Mouse (Mus musculus) hindbrain, postnatal 0 days (tissue): ENCODE data around the gene Chrna10. TPM values are rescaled to one million over a fixed set of nuclear protein-coding genes. Genes with fewer than 3 reads are reported as not detected.

Experiments used
- ATAC-seq: fragments of 200-750 bp; cut with Nextera tagmentation; 2 replicates; pipeline ENCODE4 v1.8.0; 2017; ENCODE audit warnings: mild to moderate bottlenecking, moderate TSS enrichment, moderate library complexity
- DNase-seq: peaks from one replicate; pipeline ENCODE4 v3.0.0-alpha.2; 2015; ENCODE audit warnings: low spot score
- H3K27ac ChIP-seq: fragments of 300-500 bp; sonication (generic); 2 replicates; pipeline ENCODE4 v1.5.1; 2014; ENCODE audit warnings: mild to moderate bottlenecking
- H3K27me3 ChIP-seq: fragments of 300-500 bp; sonication (generic); 2 replicates; pipeline ENCODE4 v1.6.1; 2014; ENCODE audit warnings: low read length, mixed read lengths; ENCODE audit not compliant: insufficient read depth
- H3K36me3 ChIP-seq: fragments of 300-500 bp; sonication (generic); 2 replicates; pipeline ENCODE4 v1.6.1; 2014; ENCODE audit warnings: low read length, mixed read lengths; ENCODE audit not compliant: insufficient read depth
- H3K4me1 ChIP-seq: fragments of 300-500 bp; sonication (generic); 2 replicates; pipeline ENCODE4 v1.6.1; 2014; ENCODE audit warnings: antibody characterized with exemption, low read length, mixed read lengths; ENCODE audit not compliant: insufficient read depth
- H3K4me2 ChIP-seq: fragments of 300-500 bp; sonication (generic); 2 replicates; pipeline ENCODE4 v1.6.1; 2014; ENCODE audit warnings: low read depth, mild to moderate bottlenecking, low read length, moderate library complexity, mixed read lengths
- H3K4me3 ChIP-seq: fragments of 300-500 bp; sonication (generic); 2 replicates; pipeline ENCODE4 v1.5.1; 2014; ENCODE audit warnings: low read length
- H3K9ac ChIP-seq: fragments of 300-500 bp; sonication (generic); replicated peaks from 2 replicates; pipeline ENCODE4 v1.6.1; 2014; ENCODE audit warnings: mild to moderate bottlenecking, low read length, moderate library complexity, mixed read lengths
- H3K9me3 ChIP-seq: fragments of 300-500 bp; sonication (generic); 2 replicates; pipeline ENCODE4 v1.6.1; 2016; ENCODE audit warnings: low read length, mixed read lengths
- CTCF ChIP-seq: IDR thresholded peaks from 2 replicates; pipeline ENCODE4 v1.5.1; 2016; ENCODE audit warnings: antibody characterized with exemption, control low read depth, low read depth
- WGBS: fragments of 180-500 bp; shearing (Covaris S2); extraction: QIAGEN DNeasy Blood & Tissue Kit; methylation state at CpG from one replicate; pipeline ENCODE4 v1.1.7; 2014; 5-methylcytosine and 5-hydroxymethylcytosine counted together
- polyA plus RNA-seq: library from polyadenylated mRNA; unstranded; fragments of >200 nt; fragmentation: Nextera tagmentation; extraction: Ambion mirVana; gene quantifications from 2 replicates; pipeline ENCODE4 v1.2.1, GENCODE M21; 2015
- total RNA-seq: library from RNA; depleted of rRNA; stranded (reverse); fragments of >200 nt; gene quantifications from 2 replicates; pipeline ENCODE4 v1.2.3, GENCODE M21; 2014

The Chrna10 gene
- total and polyA plus RNA-seq, 2 experiments from 2014 or later: 0.08 TPM; not detected in 1

DNA sequence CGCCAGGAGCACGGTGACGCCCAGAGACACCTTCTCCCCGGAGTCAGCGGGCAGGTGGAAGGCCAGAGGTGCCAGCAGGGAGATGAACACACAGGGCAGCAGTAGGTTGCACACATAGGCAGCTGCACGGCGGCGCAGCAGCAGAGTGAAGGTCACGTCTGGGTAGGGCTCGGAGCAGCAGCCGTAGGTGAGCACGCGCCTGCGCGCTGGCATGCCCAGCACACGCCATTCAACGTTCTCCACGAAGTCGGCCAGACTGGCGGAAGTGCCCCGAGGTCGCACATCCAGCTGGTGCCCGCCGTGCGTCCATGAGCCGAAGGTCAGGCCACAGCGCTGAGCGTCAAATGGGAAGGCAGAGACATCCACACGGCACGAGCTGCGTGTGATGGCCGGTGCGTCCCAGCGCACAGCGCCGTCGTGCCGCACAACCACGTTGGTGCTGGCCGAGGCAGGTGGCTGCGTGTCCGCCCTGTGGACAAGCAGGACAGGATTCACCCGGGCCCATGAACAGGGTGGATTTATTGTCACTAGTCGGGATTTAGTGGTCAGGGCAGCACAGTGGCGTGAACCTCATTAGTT lies 3.4 kb downstream of the Chrna10 start:
- ATAC-seq (no peak), DNase-seq (no peak)
- Histone ChIP-seq H3K4me1 (no peaks in the 10 kb centered on the region), H3K27ac (no peak overlapping the region), H3K36me3 (no peaks in the 10 kb centered on the region), H3K9ac (no peak overlapping the region), H3K9me3 (no peaks in the 10 kb centered on the region), H3K27me3 (no peaks in the 10 kb centered on the region), H3K4me2 (no peak overlapping the region), H3K4me3 (no peak overlapping the region)
- no peak for TF ChIP-seq CTCF
- WGBS: 82% methylated on average over 45 of the region's 45 CpGs

DNA sequence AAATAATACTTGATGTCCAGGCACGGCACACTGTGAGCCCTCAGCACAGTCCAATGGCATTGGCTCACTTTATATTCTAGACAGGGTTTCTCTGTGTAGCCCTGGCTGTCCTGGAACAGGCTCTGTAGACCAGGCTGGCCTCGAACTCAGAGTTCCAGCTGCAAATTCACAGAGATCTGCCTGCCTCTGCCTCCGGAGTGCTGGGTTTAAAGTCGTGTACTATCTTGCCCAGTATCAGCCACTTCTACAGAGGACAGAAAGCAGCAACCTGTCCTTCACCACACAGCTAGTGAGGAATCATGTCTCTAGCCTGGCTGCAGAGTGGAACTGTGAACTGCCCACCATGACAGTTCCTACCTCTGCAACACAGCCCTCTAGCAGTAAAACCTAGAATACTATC lies 6.9 kb downstream of the Chrna10 start:
- Histone ChIP-seq H3K4me3 (no peak overlapping the region), H3K36me3 (no peaks in the 10 kb centered on the region), H3K9ac (no peak overlapping the region), H3K27ac (no peak overlapping the region), H3K4me1 (no peaks in the 10 kb centered on the region), H3K27me3 (no peaks in the 10 kb centered on the region), H3K9me3 (no peaks in the 10 kb centered on the region), H3K4me2 (no peak overlapping the region)
- no peak for TF ChIP-seq CTCF
- ATAC-seq (no peak), DNase-seq (no peak)
- 90% methylated on average over 4 of the region's 4 CpGs for WGBS

- Histone ChIP-seq H3K27me3 (no peaks in the 10 kb centered on the region), H3K27ac (no peak within 1 kb of the TSS), H3K36me3 (no peaks in the 10 kb centered on the region), H3K9me3 (no peaks in the 10 kb centered on the region), H3K9ac (no peak within 1 kb of the TSS), H3K4me2 (no peak within 1 kb of the TSS), H3K4me1 (no peaks in the 10 kb centered on the region), H3K4me3 (no peak within 1 kb of the TSS)
- 74% methylated on average over 7 of the region's 7 CpGs for WGBS
- DNase-seq (no peak), ATAC-seq (no peak)
- TF ChIP-seq CTCF: no peak
Measured at GRCm38 (mm10) chr7:102109171-102109570, 7.5 kb downstream of the Chrna10 start, which contains the start of gene Art5. Art5 (minus strand) TSS chr7:102109489.

DNA sequence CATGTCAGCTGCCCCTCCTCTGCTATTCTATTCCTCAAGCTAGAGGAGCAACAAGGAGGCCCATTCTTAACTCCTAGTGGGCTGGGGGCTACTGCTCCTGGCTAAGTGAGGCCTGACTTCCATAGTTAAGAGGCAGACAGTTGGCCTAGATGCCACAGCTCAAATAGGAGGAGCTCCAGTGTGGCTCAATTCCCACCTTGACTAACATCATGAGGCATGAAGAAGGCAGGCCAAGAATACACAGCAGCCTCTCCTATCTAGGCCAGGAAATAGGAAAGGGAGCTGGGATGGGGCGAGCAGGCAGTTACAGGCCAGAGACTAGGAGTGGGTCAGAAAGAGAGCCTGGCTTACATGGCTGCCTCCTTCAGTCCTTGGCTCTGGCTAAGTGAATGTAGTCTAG lies 8.4 kb downstream of the Chrna10 start:
- ATAC-seq (no peak), DNase-seq (no peak)
- Histone ChIP-seq H3K27me3 (no peaks in the 10 kb centered on the region), H3K27ac (no peak overlapping the region), H3K36me3 (no peaks in the 10 kb centered on the region), H3K9me3 (no peaks in the 10 kb centered on the region), H3K4me1 (no peaks in the 10 kb centered on the region), H3K4me3 (no peak overlapping the region), H3K4me2 (no peak overlapping the region), H3K9ac (no peak overlapping the region)
- no peak for TF ChIP-seq CTCF
- WGBS: 89% methylated on average over 1 of the region's 1 CpGs

DNA sequence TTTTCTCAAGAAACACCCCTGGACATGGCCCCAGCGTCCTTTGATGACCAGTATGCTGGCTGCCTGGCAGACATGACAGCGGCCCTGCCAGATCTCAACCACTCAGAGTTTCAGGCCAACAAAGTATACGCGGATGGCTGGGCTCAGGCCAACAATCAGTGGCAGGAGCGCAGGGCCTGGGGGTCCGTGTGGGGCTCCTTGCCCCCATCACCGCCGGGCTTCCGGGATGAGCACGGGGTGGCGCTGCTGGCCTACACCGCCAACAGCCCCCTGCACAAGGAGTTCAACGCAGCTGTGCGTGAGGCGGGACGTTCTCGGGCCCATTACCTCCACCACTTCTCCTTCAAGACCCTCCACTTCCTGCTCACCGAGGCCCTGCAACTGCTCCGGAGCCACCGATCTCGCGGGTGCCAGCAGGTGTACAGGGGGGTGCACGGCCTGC lies 9.9 kb downstream of the Chrna10 start:
- no peak for TF ChIP-seq CTCF
- no peak overlapping the region for H3K27ac ChIP-seq
- ATAC-seq: peak; percentile 55

GRCm38 (mm10) chr7:102104126-102104525 lies 12.5 kb downstream of the Chrna10 start:
- TF ChIP-seq CTCF: no peak
- no peaks in the 10 kb centered on the region for H3K9me3 ChIP-seq
- H3K36me3 ChIP-seq: no peaks in the 10 kb centered on the region
- H3K27ac ChIP-seq: no peak overlapping the region
- DNase-seq: no peak
- H3K27me3 ChIP-seq: no peaks in the 10 kb centered on the region
- 61% methylated on average over 5 of the region's 5 CpGs for WGBS
- H3K4me1 ChIP-seq: peaks cover 7% of the 10 kb centered on the region; the same call in 1 of the 2 replicates
- ATAC-seq: no peak
- no peak overlapping the region for H3K9ac ChIP-seq
- no peak overlapping the region for H3K4me2 ChIP-seq
- H3K4me3 ChIP-seq: no peak overlapping the region

More for the DNA sequence above, 9.9 kb downstream of the Chrna10 start:
- Histone ChIP-seq H3K4me1 (no peaks in the 10 kb centered on the region), H3K4me2 (peak overlapping the region; percentile 52), H3K9me3 (no peaks in the 10 kb centered on the region), H3K27me3 (no peaks in the 10 kb centered on the region), H3K9ac (no peak overlapping the region), H3K4me3 (peak overlapping the region; percentile 14), H3K36me3 (no peaks in the 10 kb centered on the region)
- peak; percentile 16 for DNase-seq
- 21% methylated on average over 23 of the region's 23 CpGs for WGBS

- Histone ChIP-seq H3K4me2 (no peak overlapping the region), H3K27ac (no peak overlapping the region), H3K4me1 (peaks cover 7% of the 10 kb centered on the region; the same call in 1 of the 2 replicates), H3K4me3 (no peak overlapping the region), H3K36me3 (no peaks in the 10 kb centered on the region), H3K9me3 (no peaks in the 10 kb centered on the region), H3K27me3 (no peaks in the 10 kb centered on the region), H3K9ac (no peak overlapping the region)
- ATAC-seq (no peak), DNase-seq (no peak)
- 79% methylated on average over 2 of the region's 2 CpGs for WGBS
- TF ChIP-seq CTCF: no peak
Measured at GRCm38 (mm10) chr7:102103555-102103954, 13.1 kb downstream of the Chrna10 start.
